Mouse (Mus musculus) midbrain, postnatal 0 days (tissue): ENCODE data around the gene Gatad1. TPM values are rescaled to one million over a fixed set of nuclear protein-coding genes. Genes with fewer than 3 reads are reported as not detected.

ENCODE experiments used
- ATAC-seq: fragments of 200-750 bp; cut with Nextera tagmentation; 2 replicates; pipeline ENCODE4 v1.8.0; 2017; ENCODE audit warnings: moderate number of reproducible peaks, mild to moderate bottlenecking, moderate TSS enrichment, moderate library complexity; ENCODE audit not compliant: low FRiP score
- DNase-seq: peaks from one replicate; pipeline ENCODE4 v3.0.0-alpha.2; 2015; ENCODE audit warnings: low spot score
- H3K27ac ChIP-seq: fragments of 300-500 bp; sonication (generic); 2 replicates; pipeline ENCODE4 v1.5.1; 2014; ENCODE audit warnings: low read depth, mild to moderate bottlenecking, low read length, mixed read lengths
- H3K27me3 ChIP-seq: fragments of 300-500 bp; sonication (generic); 2 replicates; pipeline ENCODE4 v1.6.1; 2014; ENCODE audit warnings: low read length, control low read depth, mixed read lengths; ENCODE audit not compliant: insufficient read depth
- H3K36me3 ChIP-seq: fragments of 300-500 bp; sonication (generic); 2 replicates; pipeline ENCODE4 v1.6.1; 2014; ENCODE audit warnings: low read length, control low read depth, mixed read lengths; ENCODE audit not compliant: insufficient read depth
- H3K4me1 ChIP-seq: fragments of 300-500 bp; sonication (generic); 2 replicates; pipeline ENCODE4 v1.6.1; 2014; ENCODE audit warnings: mild to moderate bottlenecking, control low read depth, antibody characterized with exemption, low read length, mixed read lengths; ENCODE audit not compliant: insufficient read depth
- H3K4me2 ChIP-seq: fragments of 300-500 bp; sonication (generic); 2 replicates; pipeline ENCODE4 v1.6.1; 2014; ENCODE audit warnings: low read depth, mild to moderate bottlenecking, low read length, mixed read lengths; ENCODE audit not compliant: poor library complexity, severe bottlenecking
- H3K4me3 ChIP-seq: fragments of 300-500 bp; sonication (generic); 2 replicates; pipeline ENCODE4 v1.5.1; 2014; ENCODE audit warnings: low read depth, mild to moderate bottlenecking, low read length, moderate library complexity
- H3K9ac ChIP-seq: fragments of 300-500 bp; sonication (generic); replicated peaks from 2 replicates; pipeline ENCODE4 v1.6.1; 2014; ENCODE audit warnings: mild to moderate bottlenecking, low read length, moderate library complexity, mixed read lengths; ENCODE audit not compliant: poor library complexity, severe bottlenecking
- H3K9me3 ChIP-seq: fragments of 300-500 bp; sonication (generic); 2 replicates; pipeline ENCODE4 v1.6.1; 2016; ENCODE audit warnings: low read length, control low read depth
- CTCF ChIP-seq: IDR thresholded peaks from 2 replicates; pipeline ENCODE4 v1.5.1; 2016; ENCODE audit warnings: antibody characterized with exemption, mild to moderate bottlenecking
- WGBS: fragments of 180-500 bp; shearing (Covaris S2); extraction: QIAGEN DNeasy Blood & Tissue Kit; methylation state at CpG from one replicate; pipeline ENCODE4 v1.1.7; 2014; 5-methylcytosine and 5-hydroxymethylcytosine counted together
- microRNA-seq: library from miRNA; unstranded; fragments of <30 nt; microRNA quantifications from one replicate; pipeline ENCODE4, GENCODE M21; 2016; ENCODE audit warnings: borderline number of aligned reads
- polyA plus RNA-seq: library from polyadenylated mRNA; unstranded; fragments of >200 nt; fragmentation: Nextera tagmentation; extraction: Ambion mirVana; gene quantifications from 2 replicates; pipeline ENCODE4 v1.2.1, GENCODE M21; 2015
- total RNA-seq: library from RNA; depleted of rRNA; stranded (reverse); fragments of >200 nt; gene quantifications from 2 replicates; pipeline ENCODE4 v1.2.3, GENCODE M21; 2014; rRNA removed

The Gatad1 gene
- total and polyA plus RNA-seq, 2 experiments from 2014 or later = 89.1 to 103 TPM

GRCm38 (mm10) chr5:3595693-3596398 is 61.1 kb downstream of the Gatad1 start, which contains the start of gene Pex1:
TSS of gene Pex1 (plus strand) at chr5:3596066.
- peak; percentile 98 for ATAC-seq
- peak; percentile 65 for TF ChIP-seq CTCF

More at GRCm38 (mm10) chr5:3595693-3596398, 61.1 kb downstream of the Gatad1 start, which contains the start of gene Pex1:
- Histone ChIP-seq H3K4me1 (peaks cover 7% of the 10 kb centered on the region; the same call in 1 of the 2 replicates), H3K9me3 (no peaks in the 10 kb centered on the region), H3K4me2 (peak within 1 kb of the TSS; percentile 72), H3K36me3 (peaks cover 12% of the 10 kb centered on the region), H3K4me3 (peak within 1 kb of the TSS; percentile 72), H3K9ac (peak within 1 kb of the TSS; percentile 77), H3K27me3 (no peaks in the 10 kb centered on the region), H3K27ac (peak within 1 kb of the TSS; percentile 87)
- peak; percentile 98 for DNase-seq
- under 1% methylated on average over 50 of the region's 50 CpGs for WGBS

Small RNAs within 50 kb of the gene (microRNA-seq; reads per million reads assigned to microRNA genes)
- gene Gm22926 (not detected), gene Gm26238 (not detected)

Other genes with a start within 250 kb of the Gatad1 start
- gene Fam133b, start 113.4 kb downstream of the Gatad1 start, total RNA-seq = 23.9 and 24.3 TPM in 2 replicates
- gene Fam133b, start 113.4 kb downstream of the Gatad1 start, polyA plus RNA-seq = 20.3 and 25.1 TPM in 2 replicates
- gene 1700109H08Rik, start 85.6 kb downstream of the Gatad1 start, total RNA-seq = 3.0 and 9.2 TPM in 2 replicates
- gene 1700109H08Rik, start 85.6 kb downstream of the Gatad1 start, polyA plus RNA-seq = 1.5 and 2.2 TPM in 2 replicates
- 21.0 and 24.1 TPM in 2 replicates for gene Pex1, start 61.1 kb downstream of the Gatad1 start, total RNA-seq
- 19.2 and 21.2 TPM in 2 replicates for gene Pex1, start 61.1 kb downstream of the Gatad1 start, polyA plus RNA-seq
- 14.5 and 17.0 TPM in 2 replicates for gene Rbm48, start 60.6 kb downstream of the Gatad1 start, total RNA-seq
- gene Rbm48, start 60.6 kb downstream of the Gatad1 start, polyA plus RNA-seq = 18.3 and 19.3 TPM in 2 replicates
- gene Tmbim7, start 6.0 kb downstream of the Gatad1 start, total RNA-seq = not detected in 2 replicates
- gene Tmbim7, start 6.0 kb downstream of the Gatad1 start, polyA plus RNA-seq = not detected in 2 replicates
- gene Ankib1, start 145.7 kb upstream of the Gatad1 start, total RNA-seq = 56.9 and 62.7 TPM in 2 replicates
- gene Ankib1, start 145.7 kb upstream of the Gatad1 start, polyA plus RNA-seq = 12.3 and 16.0 TPM in 2 replicates
- gene Krit1, start 146.0 kb upstream of the Gatad1 start, total RNA-seq = 28.4 and 49.1 TPM in 2 replicates
- 28.7 and 34.2 TPM in 2 replicates for gene Krit1, start 146.0 kb upstream of the Gatad1 start, polyA plus RNA-seq
- gene Lrrd1, start 188.0 kb upstream of the Gatad1 start, total RNA-seq = not detected in 2 replicates
- 0.17 TPM in 1 of 2 replicates, not detected in the other for gene Lrrd1, start 188.0 kb upstream of the Gatad1 start, polyA plus RNA-seq
- 4.9 and 5.3 TPM in 2 replicates for gene Mterf1a, start 236.7 kb upstream of the Gatad1 start, total RNA-seq
- 3.7 and 4.2 TPM in 2 replicates for gene Mterf1a, start 236.7 kb upstream of the Gatad1 start, polyA plus RNA-seq